Mouse (Mus musculus) C2C12 (cell line): ENCODE measurements at regions not wholly inside any gene's neighbourhood (a gene's known extent, or its start where the extent isn't known, plus 50 kb on each side); places are given as distances from the start of the nearest gene placed in this dataset.

Source experiments
- H3K27me3 ChIP-seq: one replicate; pipeline ENCODE4 v1.6.1; 2011; ENCODE audit not compliant: control insufficient read depth, insufficient read depth, insufficient read length
- H3K36me3 ChIP-seq: one replicate; pipeline ENCODE4 v1.6.1; 2011; ENCODE audit not compliant: control insufficient read depth, insufficient read depth
- H3K4me3 ChIP-seq: one replicate; pipeline ENCODE4 v1.5.1; 2011; ENCODE audit warnings: mild to moderate bottlenecking, control low read depth; ENCODE audit not compliant: poor library complexity, insufficient read depth, severe bottlenecking
- H3K79me2 ChIP-seq: one replicate; pipeline ENCODE4 v1.6.1; 2011; ENCODE audit not compliant: control insufficient read depth, insufficient read depth
- H3K79me3 ChIP-seq: one replicate; pipeline ENCODE4 v1.6.1; 2011; ENCODE audit warnings: low read depth, control low read depth
- H3ac ChIP-seq: one replicate; pipeline ENCODE3; 2011; ENCODE audit warnings: low read depth; ENCODE audit not compliant: control insufficient read depth, insufficient read length
- CEBPB ChIP-seq: IDR thresholded peaks from one replicate; pipeline ENCODE4 v1.6.1; 2011; ENCODE audit warnings: low read depth, mild to moderate bottlenecking, control low read depth, moderate library complexity
- CTCF ChIP-seq: IDR thresholded peaks from one replicate; pipeline ENCODE4 v1.5.1; 2011; ENCODE audit not compliant: control insufficient read depth, insufficient read depth, insufficient read length
- FOSL1 ChIP-seq: IDR thresholded peaks from one replicate; pipeline ENCODE4 v1.8.0; 2011; ENCODE audit warnings: mild to moderate bottlenecking, low read length; ENCODE audit not compliant: poor library complexity, insufficient read depth, severe bottlenecking
- MAX ChIP-seq: IDR thresholded peaks from one replicate; pipeline ENCODE4 v1.6.1; 2011; ENCODE audit warnings: mild to moderate bottlenecking, control low read depth
- MYOD1 ChIP-seq: IDR thresholded peaks from one replicate; pipeline ENCODE4 v1.6.1; 2011; ENCODE audit warnings: low read depth; ENCODE audit not compliant: control insufficient read depth, insufficient read length
- MYOG ChIP-seq: IDR thresholded peaks from one replicate; pipeline ENCODE4 v1.6.1; 2011; ENCODE audit not compliant: control insufficient read depth, insufficient read length; ENCODE audit errors: extremely low read depth
- USF1 ChIP-seq: IDR thresholded peaks from one replicate; pipeline ENCODE4 v1.6.1; 2011; ENCODE audit warnings: low read depth, mild to moderate bottlenecking, control low read depth, moderate library complexity

GRCm38 (mm10) chr6:41177152-41177551 lies 124.9 kb upstream of the Try4 start:
- no peak overlapping the region for H3K4me3 ChIP-seq
- H3K79me3 ChIP-seq, result no peaks in the 10 kb centered on the region
- H3K27me3 ChIP-seq, result no peaks in the 10 kb centered on the region
- H3ac ChIP-seq, result no peak overlapping the region
- no peaks in the 10 kb centered on the region for H3K36me3 ChIP-seq
- TF ChIP-seq MYOD1, result no peak
- no peak for TF ChIP-seq MYOG
- TF ChIP-seq USF1, result no peak
- no peak for TF ChIP-seq CEBPB
- TF ChIP-seq MAX, result no peak
- no peak for TF ChIP-seq CTCF
- TF ChIP-seq FOSL1, result no peak
- H3K79me2 ChIP-seq, result no peaks in the 10 kb centered on the region

- no peak overlapping the region for H3K4me3 ChIP-seq
Measured at GRCm38 (mm10) chr6:41176034-41176433, 126.0 kb upstream of the Try4 start.

GRCm38 (mm10) chr6:41163491-41163890 lies 128.2 kb upstream of the 2210010C04Rik start:
- H3ac ChIP-seq, result no peak overlapping the region
- TF ChIP-seq FOSL1, result no peak
- no peak for TF ChIP-seq MYOD1
- TF ChIP-seq CEBPB, result no peak
- TF ChIP-seq MYOG, result no peak
- TF ChIP-seq USF1, result no peak
- TF ChIP-seq MAX, result no peak
- no peak for TF ChIP-seq CTCF

More at GRCm38 (mm10) chr6:41176034-41176433, 126.0 kb upstream of the Try4 start:
- Histone ChIP-seq H3K27me3 (no peaks in the 10 kb centered on the region), H3K79me2 (no peaks in the 10 kb centered on the region), H3ac (no peak overlapping the region), H3K36me3 (no peaks in the 10 kb centered on the region), H3K79me3 (no peaks in the 10 kb centered on the region)
- TF ChIP-seq CEBPB (no peak), FOSL1 (no peak), MAX (no peak), MYOD1 (no peak), CTCF (no peak), USF1 (no peak), MYOG (no peak)

GRCm38 (mm10) chr6:41161693-41162092 lies 126.4 kb upstream of the 2210010C04Rik start:
- no peak overlapping the region for H3K4me3 ChIP-seq
- no peak overlapping the region for H3ac ChIP-seq
- no peaks in the 10 kb centered on the region for H3K79me3 ChIP-seq
- no peaks in the 10 kb centered on the region for H3K36me3 ChIP-seq
- TF ChIP-seq MAX, result no peak
- no peak for TF ChIP-seq MYOG
- no peak for TF ChIP-seq CEBPB
- no peak for TF ChIP-seq USF1
- H3K27me3 ChIP-seq, result no peaks in the 10 kb centered on the region
- H3K79me2 ChIP-seq, result no peaks in the 10 kb centered on the region

More at GRCm38 (mm10) chr6:41163491-41163890, 128.2 kb upstream of the 2210010C04Rik start:
- no peak overlapping the region for H3K4me3 ChIP-seq
- H3K79me3 ChIP-seq, result no peaks in the 10 kb centered on the region
- H3K79me2 ChIP-seq, result no peaks in the 10 kb centered on the region
- H3K36me3 ChIP-seq, result no peaks in the 10 kb centered on the region
- H3K27me3 ChIP-seq, result no peaks in the 10 kb centered on the region

- Histone ChIP-seq H3K79me2 (no peaks in the 10 kb centered on the region), H3K27me3 (no peaks in the 10 kb centered on the region), H3K36me3 (no peaks in the 10 kb centered on the region), H3K79me3 (no peaks in the 10 kb centered on the region), H3K4me3 (no peak overlapping the region), H3ac (no peak overlapping the region)
- TF ChIP-seq MAX, result no peak
- no peak for TF ChIP-seq FOSL1
- TF ChIP-seq MYOG, result no peak
- TF ChIP-seq USF1, result no peak
- no peak for TF ChIP-seq CTCF
- no peak for TF ChIP-seq MYOD1
- no peak for TF ChIP-seq CEBPB
Measured at GRCm38 (mm10) chr6:41152101-41152500, 116.8 kb upstream of the 2210010C04Rik start.

- H3K79me3 ChIP-seq, result no peaks in the 10 kb centered on the region
- H3ac ChIP-seq, result no peak overlapping the region
- no peaks in the 10 kb centered on the region for H3K27me3 ChIP-seq
- no peak overlapping the region for H3K4me3 ChIP-seq
- TF ChIP-seq FOSL1 (no peak), CTCF (no peak), MAX (no peak), CEBPB (no peak)
- no peaks in the 10 kb centered on the region for H3K36me3 ChIP-seq
- H3K79me2 ChIP-seq, result no peaks in the 10 kb centered on the region
Measured at GRCm38 (mm10) chr6:41151542-41151941, 116.2 kb upstream of the 2210010C04Rik start.
